Mouse (Mus musculus): Measurements from ENCODE around the gene Lgi4. TPM values are rescaled to one million over a fixed set of nuclear protein-coding genes. Genes with fewer than 3 reads are reported as not detected.

The Lgi4 gene
- polyA plus RNA-seq, 1 experiment from 2014 or later: not detected

DNA sequence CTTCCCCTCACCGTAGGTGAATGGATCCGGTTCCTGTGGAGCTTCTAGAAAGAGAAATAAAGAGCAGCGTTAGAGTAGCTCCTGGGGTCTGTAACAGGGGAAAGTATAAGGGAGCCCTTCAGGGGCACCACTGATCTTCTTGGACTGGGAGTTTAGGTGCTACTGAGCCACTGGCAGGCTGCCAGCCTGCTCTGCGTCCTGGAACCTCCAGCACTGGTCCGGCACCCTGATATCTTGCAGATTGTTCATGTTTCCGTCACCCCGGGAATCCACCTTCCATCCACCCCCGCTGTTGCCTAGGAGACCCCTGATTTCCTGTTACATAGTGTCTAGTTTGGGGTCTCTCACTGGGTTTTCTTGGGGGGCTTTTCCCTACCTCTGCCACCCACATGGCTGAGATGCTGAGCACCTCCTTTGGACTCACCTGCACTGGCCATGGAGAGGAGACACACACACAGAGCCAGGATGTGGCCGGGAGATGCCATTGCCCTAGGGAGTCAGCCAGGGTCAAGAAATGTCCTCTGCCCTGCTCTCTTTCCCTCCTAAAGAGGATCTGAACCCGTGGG, 5.2 kb upstream of the Lgi4 start:
- peak; percentile 30 for DNase-seq
- Histone ChIP-seq H3K9ac (replicated peaks) (peak overlapping the region; percentile 56), H3K27ac (ENCODE audit: low read depth) (peak overlapping the region; percentile 91), H3K4me2 (ENCODE audit: low read depth, low read length) (peak overlapping the region; percentile 67), H3K4me1 (ENCODE audit: insufficient read depth) (peaks cover 9% of the 10 kb centered on the region), H3K4me3 (ENCODE audit: low read depth, low read length) (peak overlapping the region; percentile 38), H3K27me3 (ENCODE audit: insufficient read depth, low read length) (peaks cover 42% of the 10 kb centered on the region), H3K9me3 (ENCODE audit: low read length) (no peaks in the 10 kb centered on the region), H3K36me3 (replicated peaks; ENCODE audit: insufficient read depth, low read length) (no peaks in the 10 kb centered on the region)
- ATAC-seq: no peak
- WGBS (ENCODE audit: insufficient replicate concordance): 43% methylated on average over 10 of the region's 10 CpGs
- no peak for TF ChIP-seq CTCF (IDR thresholded peaks at IDR 0.05; ENCODE audit: low read depth)

DNA sequence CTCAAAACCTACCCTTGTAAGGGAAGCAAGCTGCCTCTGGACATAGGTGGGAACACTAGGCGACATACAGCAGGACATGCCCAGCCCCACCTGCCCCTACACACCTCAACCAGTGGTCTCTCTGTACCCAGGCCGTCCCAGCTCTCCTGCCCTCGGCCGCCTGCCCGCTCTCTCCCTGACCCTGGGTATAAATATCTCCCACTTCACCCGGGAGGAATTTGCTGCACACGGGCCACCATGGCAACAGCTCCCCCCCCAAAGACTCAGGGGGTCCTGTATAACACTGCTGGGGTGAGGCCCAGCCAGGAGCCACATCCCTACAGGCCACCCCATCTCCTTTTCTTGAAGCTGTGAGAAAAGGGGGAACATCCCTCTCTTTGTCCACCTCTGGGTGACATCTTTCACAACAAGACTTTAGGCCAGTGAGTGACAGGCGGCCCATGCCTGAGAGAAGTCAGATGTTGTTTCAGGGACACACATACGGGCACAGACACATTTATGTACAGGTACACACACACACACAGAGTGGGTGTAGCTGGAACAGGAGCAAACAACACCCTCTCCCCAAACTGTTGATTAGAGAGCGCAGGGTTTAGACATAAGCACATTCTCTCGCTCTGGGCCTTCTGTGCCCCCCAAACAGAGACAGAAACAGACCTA, 4.4 kb upstream of the Lgi4 start:
- H3K9me3 ChIP-seq (ENCODE audit: low read length): no peaks in the 10 kb centered on the region
- 50% methylated on average over 11 of the region's 11 CpGs for WGBS (ENCODE audit: insufficient replicate concordance)
- H3K27me3 ChIP-seq (ENCODE audit: insufficient read depth, low read length): peaks cover 34% of the 10 kb centered on the region
- peak overlapping the region; percentile 56 for H3K9ac ChIP-seq (replicated peaks)
- H3K4me3 ChIP-seq (ENCODE audit: low read depth, low read length): peak overlapping the region; percentile 38
- H3K27ac ChIP-seq (ENCODE audit: low read depth): peak overlapping the region; percentile 91
- peak; percentile 46 for ATAC-seq
- TF ChIP-seq CTCF (IDR thresholded peaks at IDR 0.05; ENCODE audit: low read depth): no peak
- DNase-seq: peak; percentile 32
- peaks cover 9% of the 10 kb centered on the region for H3K4me1 ChIP-seq (ENCODE audit: insufficient read depth)
- H3K4me2 ChIP-seq (ENCODE audit: low read depth, low read length): peak overlapping the region; percentile 67
- no peaks in the 10 kb centered on the region for H3K36me3 ChIP-seq (replicated peaks; ENCODE audit: insufficient read depth, low read length)

- H3K9me3 ChIP-seq (ENCODE audit: low read length): no peaks in the 10 kb centered on the region
- H3K4me3 ChIP-seq (ENCODE audit: low read depth, low read length): peak overlapping the region; percentile 38
- H3K4me1 ChIP-seq (ENCODE audit: insufficient read depth): peaks cover 9% of the 10 kb centered on the region
- peak overlapping the region; percentile 91 for H3K27ac ChIP-seq (ENCODE audit: low read depth)
- H3K9ac ChIP-seq (replicated peaks): peak overlapping the region; percentile 56
- no peak for TF ChIP-seq CTCF (IDR thresholded peaks at IDR 0.05; ENCODE audit: low read depth)
- TF ChIP-seq EP300 (IDR thresholded peaks at IDR 0.05; ENCODE audit: low read depth): no peak
- peaks cover 28% of the 10 kb centered on the region for H3K27me3 ChIP-seq (ENCODE audit: insufficient read depth, low read length)
- ATAC-seq: peak; percentile 87
- peak overlapping the region; percentile 67 for H3K4me2 ChIP-seq (ENCODE audit: low read depth, low read length)
- no peaks in the 10 kb centered on the region for H3K36me3 ChIP-seq (replicated peaks; ENCODE audit: insufficient read depth, low read length)
- DNase-seq: peak; percentile 79
- WGBS (ENCODE audit: insufficient replicate concordance): 27% methylated on average over 10 of the region's 10 CpGs
Observed at GRCm38 (mm10) chr7:31055354-31055824, 3.8 kb upstream of the Lgi4 start.

DNA sequence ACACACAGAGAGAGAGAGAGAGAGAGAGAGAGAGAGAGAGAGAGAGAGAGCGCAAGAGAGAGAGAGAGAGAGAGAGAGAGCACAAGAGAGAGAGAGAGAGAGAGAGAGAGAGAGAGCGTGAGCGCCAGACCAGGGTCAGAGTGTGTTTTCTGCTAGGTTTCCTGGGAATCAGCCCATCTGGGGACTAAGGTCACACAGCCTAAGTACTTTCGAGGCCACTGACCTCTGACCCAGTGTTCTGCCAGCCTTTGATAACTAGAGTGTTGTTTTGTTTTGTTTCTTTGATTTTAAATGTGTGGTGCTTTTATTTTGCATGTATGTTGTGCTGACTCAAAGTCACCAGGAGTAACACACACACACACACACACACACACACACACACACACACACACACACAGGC, 3.3 kb upstream of the Lgi4 start:
- no peak; the same call in 1 of the 2 replicates for TF ChIP-seq EP300 (IDR thresholded peaks at IDR 0.05; ENCODE audit: low read depth)
- TF ChIP-seq CTCF (IDR thresholded peaks at IDR 0.05; ENCODE audit: low read depth): no peak
- no peaks in the 10 kb centered on the region for H3K36me3 ChIP-seq (replicated peaks; ENCODE audit: insufficient read depth, low read length)
- H3K9ac ChIP-seq (replicated peaks): no peak overlapping the region
- no peak overlapping the region for H3K4me2 ChIP-seq (ENCODE audit: low read depth, low read length)
- H3K4me1 ChIP-seq (ENCODE audit: insufficient read depth): peaks cover 9% of the 10 kb centered on the region
- peak overlapping the region; percentile 91 for H3K27ac ChIP-seq (ENCODE audit: low read depth)
- peaks cover 23% of the 10 kb centered on the region for H3K27me3 ChIP-seq (ENCODE audit: insufficient read depth, low read length)
- no peak overlapping the region for H3K4me3 ChIP-seq (ENCODE audit: low read depth, low read length)
- H3K9me3 ChIP-seq (ENCODE audit: low read length): no peaks in the 10 kb centered on the region
- ATAC-seq: peak; percentile 76
- WGBS (ENCODE audit: insufficient replicate concordance): 44% methylated on average over 3 of the region's 4 CpGs
- DNase-seq: peak; percentile 58

DNA sequence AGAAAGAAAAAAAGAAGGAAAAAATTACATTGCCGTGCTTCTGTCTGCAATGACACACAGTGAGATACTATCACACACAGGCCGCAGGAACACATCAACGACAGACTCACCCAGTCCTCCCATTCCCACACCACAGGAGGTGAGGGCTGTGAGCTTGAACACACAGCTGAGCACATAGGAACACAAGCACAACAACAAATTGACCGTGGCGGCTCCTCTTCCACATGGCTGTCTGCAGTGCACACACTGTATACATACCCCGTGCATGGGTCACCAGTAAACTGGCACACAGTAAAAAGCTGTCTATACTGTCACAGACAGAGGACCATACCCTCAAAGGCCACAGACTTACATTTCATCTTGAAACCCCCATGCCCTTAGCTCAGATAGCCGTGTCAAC, 2.7 kb upstream of the Lgi4 start:
- H3K36me3 ChIP-seq (replicated peaks; ENCODE audit: insufficient read depth, low read length): no peaks in the 10 kb centered on the region
- peak overlapping the region; percentile 91 for H3K27ac ChIP-seq (ENCODE audit: low read depth)
- H3K4me1 ChIP-seq (ENCODE audit: insufficient read depth): peaks cover 9% of the 10 kb centered on the region
- peaks cover 18% of the 10 kb centered on the region for H3K27me3 ChIP-seq (ENCODE audit: insufficient read depth, low read length)
- TF ChIP-seq EP300 (IDR thresholded peaks at IDR 0.05; ENCODE audit: low read depth): no peak
- no peak for TF ChIP-seq CTCF (IDR thresholded peaks at IDR 0.05; ENCODE audit: low read depth)
- 0 out of 2 replicates have a peak, but pooled peaks have one; percentile 0 for ATAC-seq
- no peaks in the 10 kb centered on the region for H3K9me3 ChIP-seq (ENCODE audit: low read length)
- 48% methylated on average over 7 of the region's 7 CpGs for WGBS (ENCODE audit: insufficient replicate concordance)
- no peak overlapping the region for H3K4me2 ChIP-seq (ENCODE audit: low read depth, low read length)
- DNase-seq: no peak
- H3K4me3 ChIP-seq (ENCODE audit: low read depth, low read length): no peak overlapping the region
- H3K9ac ChIP-seq (replicated peaks): no peak overlapping the region

DNA sequence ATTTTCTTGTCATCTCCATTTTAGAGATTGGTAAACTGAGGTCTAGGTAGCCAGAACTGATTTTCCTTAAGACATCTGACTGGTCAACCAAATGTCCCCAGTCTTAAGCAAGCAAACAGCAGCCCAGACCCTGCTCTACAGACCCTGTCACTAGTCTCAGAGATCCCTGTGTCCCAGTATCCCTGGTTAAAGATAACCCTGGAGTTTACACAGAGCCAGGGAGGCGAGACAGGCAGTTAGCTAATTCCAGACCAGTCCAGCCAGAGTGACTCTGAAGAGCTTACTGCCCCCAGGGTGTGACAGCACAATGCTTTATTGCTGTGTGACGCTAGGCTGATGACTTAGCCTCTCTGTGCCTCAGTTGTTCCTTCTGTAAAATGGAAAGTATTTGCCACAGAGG, 2.1 kb upstream of the Lgi4 start, which contains the start of gene Fxyd1:
Gene Fxyd1 (minus strand): TSS at position 129 of the 400 bp plus-strand sequence.
- Histone ChIP-seq H3K36me3 (replicated peaks; ENCODE audit: insufficient read depth, low read length) (no peaks in the 10 kb centered on the region), H3K27me3 (ENCODE audit: insufficient read depth, low read length) (peaks cover 11% of the 10 kb centered on the region), H3K4me3 (ENCODE audit: low read depth, low read length) (no peak within 1 kb of the TSS), H3K4me1 (ENCODE audit: insufficient read depth) (peaks cover 8% of the 10 kb centered on the region), H3K4me2 (ENCODE audit: low read depth, low read length) (no peak within 1 kb of the TSS), H3K9ac (replicated peaks) (no peak within 1 kb of the TSS), H3K9me3 (ENCODE audit: low read length) (no peaks in the 10 kb centered on the region), H3K27ac (ENCODE audit: low read depth) (peak within 1 kb of the TSS; percentile 91)
- 38% methylated on average over 2 of the region's 2 CpGs for WGBS (ENCODE audit: insufficient replicate concordance)
- no peak for ATAC-seq
- DNase-seq: no peak
- TF ChIP-seq EP300 (IDR thresholded peaks at IDR 0.05; ENCODE audit: low read depth) (no peak), CTCF (IDR thresholded peaks at IDR 0.05; ENCODE audit: low read depth) (no peak)

Measured in liver, postnatal 0 days (tissue).